Mouse (Mus musculus) CD4-positive helper T cell, adult 2 months (primary cell): ENCODE data around the gene Msmb.
"Not testable (repeated sequence)": the region's sequence is repeated elsewhere in the genome, so short reads cannot be mapped to it uniquely, and the experiment has no call there.

Source experiments
- DNase-seq: peaks from one replicate; pipeline ENCODE4 v3.0.0-alpha.2; 2012; ENCODE audit warnings: low read depth, missing footprints, low spot score

Msmb gene

GRCm38 (mm10) chr14:32141723-32142122 is at the start of gene Msmb:
TSS of gene Msmb (plus strand) at chr14:32142023.
- no peak for DNase-seq

- no peak for DNase-seq
These were observed 48.8 kb upstream of the Msmb start for GRCm38 (mm10) chr14:32093018-32093417.

- DNase-seq, result no peak
These were observed 48.2 kb upstream of the Msmb start for GRCm38 (mm10) chr14:32093500-32094117.

- no peak for DNase-seq
These were observed 46.2 kb upstream of the Msmb start for GRCm38 (mm10) chr14:32095646-32096045.

GRCm38 (mm10) chr14:32096740-32097139 is 45.1 kb upstream of the Msmb start:
- DNase-seq, result no peak

GRCm38 (mm10) chr14:32097691-32098090 is 44.1 kb upstream of the Msmb start:
- DNase-seq, result no peak

- no peak for DNase-seq
These were observed 42.9 kb upstream of the Msmb start for GRCm38 (mm10) chr14:32098951-32099350.

- DNase-seq, result no peak
These were observed 38.3 kb upstream of the Msmb start for GRCm38 (mm10) chr14:32103556-32103955.

GRCm38 (mm10) chr14:32105663-32106062 is 36.2 kb upstream of the Msmb start:
- no peak for DNase-seq

- DNase-seq, result no peak
These were observed 34.9 kb upstream of the Msmb start for GRCm38 (mm10) chr14:32106911-32107310.

GRCm38 (mm10) chr14:32112124-32112523 is 29.7 kb upstream of the Msmb start:
- not testable (repeated sequence) for DNase-seq

- no peak for DNase-seq
These were observed 20.6 kb upstream of the Msmb start for GRCm38 (mm10) chr14:32120940-32121919.

GRCm38 (mm10) chr14:32121920-32122315 is 19.9 kb upstream of the Msmb start:
- DNase-seq, result peak; percentile 35

- DNase-seq, result no peak
These were observed 17.6 kb upstream of the Msmb start for GRCm38 (mm10) chr14:32124261-32124660.

GRCm38 (mm10) chr14:32125256-32125655 is 16.6 kb upstream of the Msmb start:
- DNase-seq, result not testable (repeated sequence)

- no peak for DNase-seq
These were observed 13.4 kb upstream of the Msmb start for GRCm38 (mm10) chr14:32128409-32128808.

- no peak for DNase-seq
These were observed 10.0 kb upstream of the Msmb start for GRCm38 (mm10) chr14:32131836-32132235.

GRCm38 (mm10) chr14:32134293-32134692 is 7.5 kb upstream of the Msmb start:
- no peak for DNase-seq

- not testable (repeated sequence) for DNase-seq
These were observed 5.4 kb upstream of the Msmb start for GRCm38 (mm10) chr14:32136467-32136866.

GRCm38 (mm10) chr14:32140359-32140965 is 1.4 kb upstream of the Msmb start:
- no peak for DNase-seq

GRCm38 (mm10) chr14:32144734-32145133 is 2.9 kb downstream of the Msmb start:
- DNase-seq, result no peak

GRCm38 (mm10) chr14:32145401-32145800 is 3.6 kb downstream of the Msmb start:
- no peak for DNase-seq
